Mouse (Mus musculus) heart, postnatal 14 days (tissue): Measurements from ENCODE around the gene Mrgpra6. TPM values are rescaled to one million over a fixed set of nuclear protein-coding genes. Genes with fewer than 3 reads are reported as not detected.

ENCODE experiments used
- DNase-seq, 2 experiments: peaks; one replicate each; pipeline ENCODE4 v3.0.0; 2021 to 2022
- intact Hi-C: fragments of 180-260 bp; cut with DNase I; formaldehyde crosslinking; loops from one replicate; pipeline ENCODE4 v1.15.1; 2025
- long read RNA-seq, 2 experiments: library from polyadenylated mRNA; stranded (forward); transcript quantifications; one replicate each; pipeline ENCODE4 v2.0.0; 2021
- total RNA-seq, 2 experiments: library from RNA; stranded (reverse); gene quantifications; 2 replicates each; pipeline ENCODE4 v1.2.3; 2021

The Mrgpra6 gene
- total RNA-seq, result not detected
- long read RNA-seq, experiment 1, result 0 reads
- long read RNA-seq, experiment 2, result 0 reads

DNA sequence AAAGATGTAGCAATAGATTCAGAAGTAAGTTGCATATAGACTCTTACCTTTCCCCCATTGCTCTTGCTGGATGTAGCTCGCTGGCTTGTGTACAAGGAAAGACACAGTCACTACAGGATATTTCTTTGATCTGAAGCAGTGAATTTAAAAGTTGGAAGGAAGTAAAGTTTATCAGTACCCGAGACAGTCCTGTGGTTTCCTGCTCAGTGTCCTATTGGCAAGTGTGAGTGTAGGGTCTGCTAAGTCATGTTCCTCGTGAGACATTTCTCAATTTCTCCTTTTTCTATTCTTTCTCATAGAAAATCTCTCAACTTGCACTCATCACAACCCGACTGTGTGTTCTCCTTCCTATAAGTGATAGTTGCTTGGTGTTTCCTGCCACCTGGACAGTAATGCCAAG, at the start of gene Mrgpra6:
Gene Mrgpra6 (minus strand): TSS at position 91 of the 400 bp plus-strand sequence.
- DNase-seq, result no peak
- intact Hi-C loops, result no loop called here

DNA sequence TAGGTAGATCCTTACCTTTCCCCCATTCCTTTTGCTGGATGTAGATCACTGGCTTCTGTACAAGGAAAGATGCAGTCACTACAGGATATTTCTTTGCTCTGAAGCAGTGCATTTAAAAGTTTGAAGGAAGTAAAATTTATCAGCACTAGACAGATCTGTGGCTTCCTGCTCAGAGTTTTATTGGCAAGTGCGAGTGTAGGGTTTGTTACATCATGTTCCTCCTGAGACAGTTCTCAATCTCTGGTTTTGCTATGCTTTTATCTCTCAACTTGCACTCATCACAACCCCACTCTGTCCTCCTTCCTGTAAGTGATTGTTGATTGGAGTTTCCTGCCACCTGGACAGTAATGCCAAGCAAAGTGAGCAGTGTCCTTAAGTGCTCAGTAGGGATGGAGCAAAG, 48.0 kb upstream of the Mrgpra6 start, which contains the start of gene Mrgpra9:
Gene Mrgpra9 (minus strand): TSS at position 79 of the 400 bp plus-strand sequence.
- intact Hi-C loops, result no loop called here
- DNase-seq, result no peak

DNA sequence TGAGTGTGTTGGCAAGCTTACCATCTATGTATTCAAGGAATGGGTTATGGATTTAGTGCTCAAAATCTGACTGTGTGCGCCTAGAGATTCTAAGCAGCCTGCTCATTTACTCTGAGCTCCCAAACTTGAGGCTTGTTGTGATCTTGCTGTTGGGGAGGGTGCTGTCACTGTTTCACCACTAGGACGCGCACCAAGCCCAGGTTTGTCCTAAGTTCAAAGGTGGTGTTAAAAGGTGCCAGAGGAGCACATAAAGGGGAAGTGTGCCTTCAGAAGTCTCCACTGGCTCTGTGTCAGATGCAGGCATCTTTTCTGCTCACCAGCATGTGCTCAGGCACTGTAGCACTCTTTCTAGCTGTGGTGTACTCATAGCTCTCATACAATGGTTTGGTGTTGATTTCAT, 39.9 kb upstream of the Mrgpra6 start:
- DNase-seq, result no peak
- intact Hi-C loops, result no loop called here

DNA sequence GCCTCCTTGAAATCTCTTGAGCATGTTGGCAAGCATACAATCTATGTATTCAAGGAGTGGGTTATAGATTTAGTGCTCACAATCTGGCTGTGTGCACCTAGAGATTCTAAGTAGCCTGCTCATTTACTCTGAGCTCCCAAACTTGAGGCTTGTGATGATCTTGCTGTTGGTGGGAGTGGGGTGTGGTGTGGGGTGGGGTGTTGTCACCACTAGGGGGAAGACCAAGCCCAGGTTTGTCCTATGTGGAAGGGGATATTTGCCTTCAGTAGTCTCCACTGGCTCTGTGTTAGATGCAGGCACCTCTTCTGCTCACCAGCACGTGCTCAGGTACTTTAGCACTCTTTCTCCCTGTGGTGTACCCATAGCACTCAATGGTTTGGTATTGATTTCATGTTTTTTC, 9.4 kb downstream of the Mrgpra6 start:
- intact Hi-C loops, result no loop called here

DNA sequence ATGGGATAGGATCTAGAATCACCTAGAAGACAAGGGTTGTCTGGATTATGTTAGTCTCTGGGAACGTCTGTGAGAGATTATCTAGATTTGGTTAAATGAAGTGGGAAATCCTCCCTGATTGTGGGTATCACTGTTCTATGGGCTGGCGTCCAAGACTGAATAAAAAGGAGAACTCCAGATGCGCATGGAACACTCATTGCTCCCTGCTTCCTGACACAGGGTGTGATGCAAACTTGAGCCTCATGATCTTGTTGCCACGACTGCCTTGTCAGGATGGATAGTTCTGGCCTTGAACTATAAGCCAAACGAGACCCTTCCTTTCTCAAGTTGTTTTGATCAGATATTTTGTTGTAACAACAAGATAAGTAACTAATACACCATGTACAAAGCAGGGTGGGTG, 33.9 kb downstream of the Mrgpra6 start:
- intact Hi-C loops, result no loop called here
- DNase-seq, result no peak

More for the DNA sequence above, 9.4 kb downstream of the Mrgpra6 start:
- DNase-seq, result no peak

DNA sequence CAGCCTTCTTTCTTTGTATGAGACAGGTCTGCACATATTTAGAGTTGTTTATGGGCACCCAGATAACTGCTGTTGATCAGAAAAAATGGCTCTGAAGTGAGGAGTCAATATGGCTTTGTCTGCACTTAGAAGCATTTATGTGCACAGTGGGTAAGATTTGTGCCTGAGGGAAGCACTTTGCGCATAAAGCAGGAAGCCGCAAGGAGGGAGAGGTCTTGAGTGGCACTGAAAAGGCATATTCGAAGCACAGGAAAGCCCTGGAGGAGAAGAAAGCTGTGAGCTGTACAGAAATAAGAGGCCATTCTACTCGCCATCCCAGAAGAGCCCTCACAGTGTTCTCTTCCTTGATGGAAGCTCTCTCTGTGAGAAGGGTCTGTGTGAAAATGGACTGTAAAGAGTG, 39.7 kb downstream of the Mrgpra6 start:
- intact Hi-C loops, result no loop called here
- DNase-seq, result no peak

DNA sequence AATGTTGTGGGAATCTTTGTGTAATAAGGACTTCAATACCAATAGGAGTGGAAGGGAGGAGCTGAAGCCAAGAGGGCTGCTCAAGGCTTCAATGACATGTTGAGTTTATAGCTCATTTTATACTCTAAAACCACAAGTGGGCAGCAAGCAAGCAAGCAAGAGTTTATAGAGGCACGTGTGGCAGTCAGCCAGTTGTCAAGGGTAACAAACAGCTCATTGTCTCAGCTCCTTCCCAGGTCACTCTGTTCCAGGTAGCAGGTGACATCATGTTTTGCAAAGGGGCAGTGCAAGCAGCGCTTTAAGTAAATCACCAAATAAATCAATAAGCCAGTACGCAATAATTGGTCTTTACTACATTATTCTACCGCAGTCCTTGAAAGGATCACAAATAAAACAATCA, 41.5 kb downstream of the Mrgpra6 start:
- intact Hi-C loops, result no loop called here
- no peak for DNase-seq

DNA sequence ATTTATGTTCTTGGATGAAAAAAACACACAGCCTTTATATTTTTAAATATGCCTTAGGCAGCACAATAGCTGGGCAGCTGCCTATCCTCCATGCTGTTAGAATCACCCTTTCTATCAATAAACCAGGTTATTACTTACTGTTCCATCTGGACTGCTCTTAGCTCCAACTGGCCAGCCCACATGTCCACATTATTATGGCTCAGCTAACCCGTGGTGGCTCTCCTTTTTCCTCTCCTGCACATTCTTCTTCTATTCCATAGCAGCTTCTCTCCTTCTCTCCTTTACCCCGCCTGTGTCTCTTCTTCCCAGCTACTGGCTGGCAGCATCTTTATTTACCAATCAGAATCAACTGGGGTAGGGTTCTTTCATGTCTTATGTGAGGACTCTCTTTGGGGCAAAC, 46.3 kb downstream of the Mrgpra6 start:
- no peak for DNase-seq
- intact Hi-C loops, result no loop called here

DNA sequence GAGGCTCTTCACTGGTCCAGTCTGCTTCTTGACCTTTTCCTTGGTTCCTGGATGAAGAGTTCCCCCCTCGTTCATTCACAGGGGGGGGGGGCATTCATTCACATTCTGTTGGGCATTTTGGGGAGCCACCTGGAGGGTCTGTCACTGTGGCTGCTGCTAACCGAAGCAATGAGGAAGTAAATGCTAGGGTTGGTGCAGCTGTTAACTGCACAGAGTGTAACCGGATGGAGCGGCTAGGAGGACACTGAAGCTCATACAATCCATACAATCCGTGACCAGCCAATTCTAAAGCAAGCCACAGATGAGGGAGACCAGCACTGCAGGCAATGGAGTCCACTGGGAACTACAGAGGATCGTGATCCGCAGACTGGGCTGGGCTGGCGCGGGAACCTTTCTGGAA, 47.0 kb downstream of the Mrgpra6 start:
- intact Hi-C loops, result no loop called here
- no peak for DNase-seq

DNA sequence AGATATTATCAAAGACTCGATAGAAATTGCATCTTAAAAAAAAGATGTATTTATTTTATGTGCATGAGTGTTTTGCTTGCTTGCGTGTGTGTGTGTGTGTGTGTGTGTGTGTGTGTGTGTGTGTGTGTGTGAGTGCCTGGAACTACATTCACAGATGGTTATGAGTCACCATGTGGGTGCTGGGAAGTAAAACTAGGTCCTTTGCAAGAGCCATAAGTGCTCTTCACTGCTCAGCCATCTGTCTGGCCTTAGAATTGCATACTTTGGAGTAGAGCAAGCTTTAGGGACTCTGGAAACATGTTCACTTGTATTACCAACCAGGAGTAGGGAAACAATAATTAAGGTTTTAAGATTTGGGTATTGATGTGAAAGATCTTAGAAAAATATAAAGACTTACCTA, 48.9 kb downstream of the Mrgpra6 start:
- DNase-seq, result no peak
- intact Hi-C loops, result no loop called here

DNA sequence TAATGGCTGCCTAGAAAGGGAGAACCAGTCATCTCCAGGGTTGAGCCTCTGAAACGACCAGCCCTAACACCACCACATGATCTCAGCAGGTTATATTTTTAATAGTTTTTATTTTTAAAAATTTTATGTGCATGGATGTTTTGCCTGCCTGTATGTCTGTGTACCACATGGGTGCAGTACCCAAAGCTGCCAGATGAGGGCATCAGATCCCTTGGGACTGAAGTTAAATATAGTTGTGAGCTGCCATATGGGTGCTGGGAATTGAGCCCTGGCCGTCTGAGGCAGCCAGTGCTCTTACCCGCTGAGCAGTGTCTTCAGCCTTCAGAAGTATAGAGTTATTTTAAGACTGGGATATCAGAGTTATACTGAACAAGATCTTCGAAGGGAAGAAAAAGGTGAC, 49.3 kb downstream of the Mrgpra6 start:
- intact Hi-C loops, result no loop called here
- DNase-seq, result no peak

DNA sequence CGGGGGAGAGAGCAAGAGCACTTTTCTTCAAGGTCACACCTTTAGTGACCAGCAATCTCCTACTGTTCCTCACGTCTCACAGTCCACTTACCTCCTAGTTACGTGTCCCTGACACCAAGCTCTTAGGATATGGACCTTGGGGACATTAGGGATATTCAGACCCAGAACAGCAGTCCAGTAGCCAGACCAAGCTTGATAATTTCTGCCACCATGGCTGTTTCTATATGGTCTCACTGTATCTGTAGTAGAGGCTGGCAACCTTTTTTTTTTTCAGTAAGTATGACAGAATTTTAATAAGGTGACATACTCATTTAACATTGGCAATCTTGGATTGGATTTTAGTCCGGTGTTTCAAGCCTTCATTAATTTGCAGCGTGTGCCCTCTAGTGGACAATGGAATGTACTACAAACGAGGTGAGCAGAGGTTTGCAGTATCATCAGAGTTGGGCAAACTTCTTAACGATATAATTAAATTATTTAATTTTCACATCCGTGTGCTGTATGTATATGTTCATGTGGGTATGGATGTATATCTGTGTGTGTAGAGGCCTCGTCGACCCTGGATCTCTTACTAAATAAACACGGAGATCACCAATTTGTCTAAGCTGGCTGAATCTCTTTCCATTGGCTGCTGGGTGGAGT, 54.2 kb downstream of the Mrgpra6 start:
- intact Hi-C loops, result loop anchor here (1.0 to 5.0 kb wide), 4 partner anchors 70 to 213 kb away; no protein-coding TSS in a partner anchor
- peak; percentile 22 to 57 for DNase-seq

DNA sequence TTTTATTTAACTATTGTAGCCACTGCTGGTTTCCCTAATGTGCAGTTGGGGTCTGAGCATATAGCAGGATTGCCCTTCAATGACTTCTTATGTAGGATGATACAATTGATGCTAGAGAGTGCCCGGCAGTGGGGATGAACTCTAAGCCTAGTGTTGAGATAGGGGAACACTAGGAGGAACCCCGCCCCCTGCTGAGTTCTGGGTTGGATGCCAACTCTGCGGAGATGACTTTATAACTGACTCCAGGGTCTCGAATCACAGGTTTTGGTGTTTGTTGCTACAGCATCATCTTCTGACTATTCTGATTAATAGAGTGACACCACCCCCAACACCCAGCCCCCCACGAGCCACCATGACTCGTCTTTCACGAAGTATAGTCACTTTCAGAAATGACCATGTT, 56.4 kb downstream of the Mrgpra6 start:
- intact Hi-C loops, result no loop called here

DNA sequence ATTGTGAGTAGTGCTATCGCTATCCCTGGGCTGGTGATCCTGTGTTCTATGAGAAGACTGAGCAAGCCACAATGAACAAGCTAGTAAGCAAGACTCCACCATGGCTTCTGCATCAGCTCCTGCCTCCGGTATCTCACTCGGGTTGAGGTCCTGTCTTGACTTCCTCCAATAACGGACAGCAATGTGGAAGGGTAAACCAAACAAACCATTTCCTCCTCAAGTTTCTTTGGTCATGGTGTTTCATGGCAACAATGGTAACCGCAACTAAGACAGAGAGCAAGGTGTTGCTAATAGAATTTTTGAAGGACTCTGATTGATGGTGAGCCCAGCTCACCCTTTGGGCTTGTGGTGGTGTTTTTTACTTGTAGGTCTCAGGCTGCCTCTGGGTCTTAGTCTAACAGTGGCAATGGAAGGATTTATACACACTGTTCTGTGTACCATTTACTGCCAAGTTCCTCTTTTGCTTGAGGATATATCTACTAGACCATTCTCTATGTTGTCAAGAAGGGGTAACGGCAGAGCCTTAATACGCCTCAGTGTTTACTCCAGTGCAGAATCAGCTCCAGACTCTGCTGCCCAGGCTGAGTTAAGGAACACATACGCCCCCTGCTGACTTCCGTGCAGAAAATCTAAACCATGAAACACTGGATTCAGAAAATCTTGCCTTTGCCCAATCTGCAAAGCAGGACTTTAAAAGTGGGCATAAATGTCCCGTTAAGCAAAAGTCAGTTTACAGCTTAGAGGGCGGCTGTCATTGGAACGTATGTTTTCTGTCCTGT, 58.5 kb downstream of the Mrgpra6 start:
- intact Hi-C loops, result no loop called here
- peak; percentile 15 to 31 for DNase-seq

More for the DNA sequence above, 56.4 kb downstream of the Mrgpra6 start:
- no peak for DNase-seq

DNA sequence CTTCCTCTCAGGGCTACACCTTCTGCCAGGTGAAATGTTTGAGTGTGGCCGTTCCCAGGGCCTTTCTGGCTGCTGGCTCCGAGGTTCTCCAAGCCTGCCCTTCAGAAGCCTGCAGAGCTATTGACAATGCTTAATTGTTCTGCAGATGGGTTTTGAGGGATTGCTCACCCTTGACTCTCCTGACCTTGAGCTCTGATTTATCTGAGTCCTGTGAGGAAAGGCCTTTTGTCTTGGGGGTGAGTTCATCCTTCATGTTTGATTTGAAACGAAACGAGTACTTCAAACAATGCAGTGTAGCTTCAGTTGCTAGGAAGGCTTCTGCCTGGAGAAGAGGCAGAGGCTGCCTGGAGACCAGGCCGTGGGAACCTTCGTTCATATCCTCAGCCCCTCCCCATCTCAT, 60.4 kb downstream of the Mrgpra6 start:
- intact Hi-C loops, result no loop called here

DNA sequence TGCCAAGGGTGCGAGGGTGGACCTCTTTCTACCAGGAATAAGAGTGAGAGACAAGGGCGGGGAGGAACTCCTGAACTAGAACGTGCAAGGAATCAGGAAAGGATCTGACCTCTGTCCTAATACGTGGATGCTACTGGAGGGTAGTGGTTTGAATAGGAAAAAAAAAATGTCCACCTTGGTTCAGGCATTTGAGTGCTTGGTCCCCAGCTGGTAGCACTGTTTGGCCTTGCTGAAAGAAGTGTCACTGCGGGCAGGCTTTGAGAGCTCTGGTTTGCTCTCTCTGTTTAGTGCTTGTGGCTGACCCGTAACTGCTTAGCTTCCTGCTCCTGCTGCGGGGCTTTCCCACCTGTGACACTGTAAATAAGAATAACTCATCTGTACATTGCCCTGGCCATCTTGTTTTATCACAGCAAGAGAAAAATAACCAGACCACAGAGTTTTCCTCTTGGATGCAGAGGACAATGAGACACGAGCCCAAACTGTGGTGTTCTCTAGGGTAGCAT, 64.8 kb downstream of the Mrgpra6 start:
- intact Hi-C loops, result no loop called here
- no peak for DNase-seq

More for the DNA sequence above, 60.4 kb downstream of the Mrgpra6 start:
- DNase-seq, result no peak

Other genes starting within 250 kb of the Mrgpra6 start
- 1 to 10 TPM; 8.1 to 9.7 TPM for gene Uevld, start 246.4 kb downstream of the Mrgpra6 start, total RNA-seq
- gene Gm9999, start 221.3 kb downstream of the Mrgpra6 start, total RNA-seq, result not detected
- gene Spty2d1, start 196.5 kb downstream of the Mrgpra6 start, total RNA-seq, result 10 to 100 TPM; 10.2 to 11.1 TPM
- 10 to 100 TPM; 26.4 to 31.0 TPM for gene Tmem86a, start 154.3 kb downstream of the Mrgpra6 start, total RNA-seq
- gene Ptpn5, start 71.2 kb downstream of the Mrgpra6 start, total RNA-seq, result not detected
- gene Mrgpra9, start 47.9 kb upstream of the Mrgpra6 start, total RNA-seq, result not detected
- gene Mrgpra1, start 149.3 kb upstream of the Mrgpra6 start, total RNA-seq, result not detected
- not detected for gene Mrgpra2a, start 247.2 kb upstream of the Mrgpra6 start, total RNA-seq